Mouse (Mus musculus) CH12.LX (cell line): Measurements from ENCODE around the gene Bcr. TPM values are rescaled to one million over a fixed set of nuclear protein-coding genes. Genes with fewer than 3 reads are reported as not detected.

ENCODE experiments used
- DNase-seq: peaks from one replicate; pipeline ENCODE4 v3.0.0-alpha.2; 2013; ENCODE audit errors: extremely low read depth
- H3K27ac ChIP-seq: 2 replicates; pipeline ENCODE4 v1.5.1; 2012; ENCODE audit warnings: low read depth, mild to moderate bottlenecking, control low read depth, moderate library complexity; ENCODE audit not compliant: insufficient read depth
- H3K27me3 ChIP-seq: replicated peaks from 2 replicates; pipeline ENCODE3; 2012; ENCODE audit warnings: inconsistent platforms
- H3K36me3 ChIP-seq, 2 experiments: replicated peaks in 1 of 2; 2 replicates each; pipeline versions ENCODE3 to v1.6.1; 2012; ENCODE audit warnings: inconsistent platforms in 1 of 2, low read length in 1 of 2, mild to moderate bottlenecking in 1 of 2, mixed read lengths in 1 of 2, moderate library complexity in 1 of 2; ENCODE audit not compliant: control insufficient read depth in 1 of 2, insufficient read depth in 1 of 2
- H3K4me1 ChIP-seq, 2 experiments: 2 replicates each; pipeline ENCODE4 v1.6.1; 2012; ENCODE audit warnings: inconsistent platforms in 1 of 2, moderate library complexity in 1 of 2; ENCODE audit not compliant: insufficient read depth in 2 of 2, control insufficient read depth in 1 of 2
- H3K4me2 ChIP-seq: 2 replicates; pipeline ENCODE4 v1.6.1; 2012; ENCODE audit warnings: low read depth, mild to moderate bottlenecking, control low read depth; ENCODE audit not compliant: poor library complexity, insufficient read depth, severe bottlenecking
- H3K4me3 ChIP-seq, 3 experiments: fragments of 150-350 bp in 1 of 3; sonication (generic) in 1 of 3; replicated peaks in 1 of 3; 2 replicates each; pipeline versions ENCODE3 to v1.5.1; 2011 to 2012; ENCODE audit warnings: low read depth in 2 of 3, low read length in 2 of 3, mild to moderate bottlenecking in 2 of 3, moderate library complexity in 2 of 3, control low read depth in 1 of 3, improper control_type of control experiment in 1 of 3, inconsistent platforms in 1 of 3, mixed read lengths in 1 of 3; ENCODE audit not compliant: poor library complexity in 1 of 3
- H3K79me2 ChIP-seq: replicated peaks from 2 replicates; pipeline ENCODE4 v1.6.1; 2012; ENCODE audit warnings: mild to moderate bottlenecking, moderate library complexity; ENCODE audit not compliant: control insufficient read depth, poor library complexity, insufficient read depth, severe bottlenecking; ENCODE audit errors: extremely low read depth
- H3K9ac ChIP-seq: 2 replicates; pipeline ENCODE4 v1.6.1; 2012; ENCODE audit warnings: low read depth, mild to moderate bottlenecking, control low read depth, moderate library complexity; ENCODE audit not compliant: insufficient read depth
- H3K9me3 ChIP-seq: replicated peaks from 2 replicates; pipeline ENCODE3; 2012; ENCODE audit warnings: low read length, inconsistent platforms, mixed read lengths
- E2F4 ChIP-seq: IDR thresholded peaks from 2 replicates; pipeline ENCODE4 v1.6.1; 2011; ENCODE audit warnings: low read depth, low read length, improper control_type of control experiment; ENCODE audit not compliant: insufficient replicate concordance
- EP300 ChIP-seq: IDR thresholded peaks from 2 replicates; pipeline ENCODE4 v1.6.1; 2011; ENCODE audit warnings: low read length, improper control_type of control experiment
- ETS1 ChIP-seq: conservative IDR thresholded peaks from 2 replicates; pipeline ENCODE4 v1.6.1; 2012; ENCODE audit warnings: low read depth, mild to moderate bottlenecking, inconsistent platforms, low read length, improper control_type of control experiment, moderate library complexity
- IRF4 ChIP-seq: IDR thresholded peaks from 2 replicates; pipeline ENCODE4 v1.6.1; 2014; ENCODE audit warnings: low read depth, mild to moderate bottlenecking, inconsistent platforms, low read length, improper control_type of control experiment
- JUND ChIP-seq: conservative IDR thresholded peaks from 2 replicates; pipeline ENCODE4 v1.6.1; 2011; ENCODE audit warnings: low read depth, low read length, improper control_type of control experiment
- MAFK ChIP-seq: IDR thresholded peaks from 2 replicates; pipeline ENCODE4 v1.6.1; 2011; ENCODE audit warnings: low read length, improper control_type of control experiment; ENCODE audit not compliant: insufficient replicate concordance
- POLR2A ChIP-seq: IDR thresholded peaks from 2 replicates; pipeline ENCODE4 v1.6.1; 2011; ENCODE audit warnings: low read depth, mild to moderate bottlenecking, improper control_type of control experiment, low read length
- RAD21 ChIP-seq: IDR thresholded peaks from 2 replicates; pipeline ENCODE4 v1.6.1; 2011; ENCODE audit warnings: low read depth, mild to moderate bottlenecking, low read length, improper control_type of control experiment, moderate library complexity
- RCOR1 ChIP-seq: conservative IDR thresholded peaks from 2 replicates; pipeline ENCODE4 v1.6.1; 2012; ENCODE audit warnings: low read depth, mild to moderate bottlenecking, inconsistent platforms, low read length, improper control_type of control experiment
- SMC3 ChIP-seq: IDR thresholded peaks from 2 replicates; pipeline ENCODE4 v1.6.1; 2011; ENCODE audit warnings: low read depth, low read length, improper control_type of control experiment
- TCF12 ChIP-seq: IDR thresholded peaks from 2 replicates; pipeline ENCODE4 v1.6.1; 2014; ENCODE audit warnings: low read depth, mild to moderate bottlenecking, inconsistent platforms, low read length, improper control_type of control experiment
- USF1 ChIP-seq: IDR thresholded peaks from 2 replicates; pipeline ENCODE4 v1.6.1; 2014; ENCODE audit warnings: low read depth, mild to moderate bottlenecking, inconsistent platforms, low read length, improper control_type of control experiment
- dilution Hi-C: fragments of 300-500 bp; cut with MboI; formaldehyde crosslinking; loops from 2 replicates; pipeline ENCODE4 v1.14.3; 2020; ENCODE audit warnings: low sequenced_read_pairs; ENCODE audit not compliant: extremely low pct_unique_long_range_greater_than_20kb, extremely low pct_ligation_motif_present
- in situ Hi-C: fragments of 300-500 bp; cut with MboI; formaldehyde crosslinking; loops from 3 replicates; pipeline ENCODE4 v1.14.3; 2019; ENCODE audit warnings: low sequenced_read_pairs, low pct_ligation_motif_present, low pct_unique_long_range_greater_than_20kb, mixed read lengths
- polyA plus RNA-seq: library from polyadenylated mRNA; unstranded; fragments of >175 nt; gene quantifications from 2 replicates; pipeline ENCODE4 v1.2.1, GENCODE M21; 2012; ENCODE audit warnings: low read depth; ENCODE audit not compliant: insufficient read length
- total RNA-seq, 2 experiments: library from RNA; depleted of rRNA; stranded (reverse); fragments of 300-350 nt in 1 of 2; fragments of >200 nt in 1 of 2; gene quantifications; 2 replicates each; pipeline ENCODE4 v1.2.3; 2012 to 2014

Gene Bcr
- total and polyA plus RNA-seq, 3 experiments, result 4.0 to 22.1 (median 20.0) TPM

DNA sequence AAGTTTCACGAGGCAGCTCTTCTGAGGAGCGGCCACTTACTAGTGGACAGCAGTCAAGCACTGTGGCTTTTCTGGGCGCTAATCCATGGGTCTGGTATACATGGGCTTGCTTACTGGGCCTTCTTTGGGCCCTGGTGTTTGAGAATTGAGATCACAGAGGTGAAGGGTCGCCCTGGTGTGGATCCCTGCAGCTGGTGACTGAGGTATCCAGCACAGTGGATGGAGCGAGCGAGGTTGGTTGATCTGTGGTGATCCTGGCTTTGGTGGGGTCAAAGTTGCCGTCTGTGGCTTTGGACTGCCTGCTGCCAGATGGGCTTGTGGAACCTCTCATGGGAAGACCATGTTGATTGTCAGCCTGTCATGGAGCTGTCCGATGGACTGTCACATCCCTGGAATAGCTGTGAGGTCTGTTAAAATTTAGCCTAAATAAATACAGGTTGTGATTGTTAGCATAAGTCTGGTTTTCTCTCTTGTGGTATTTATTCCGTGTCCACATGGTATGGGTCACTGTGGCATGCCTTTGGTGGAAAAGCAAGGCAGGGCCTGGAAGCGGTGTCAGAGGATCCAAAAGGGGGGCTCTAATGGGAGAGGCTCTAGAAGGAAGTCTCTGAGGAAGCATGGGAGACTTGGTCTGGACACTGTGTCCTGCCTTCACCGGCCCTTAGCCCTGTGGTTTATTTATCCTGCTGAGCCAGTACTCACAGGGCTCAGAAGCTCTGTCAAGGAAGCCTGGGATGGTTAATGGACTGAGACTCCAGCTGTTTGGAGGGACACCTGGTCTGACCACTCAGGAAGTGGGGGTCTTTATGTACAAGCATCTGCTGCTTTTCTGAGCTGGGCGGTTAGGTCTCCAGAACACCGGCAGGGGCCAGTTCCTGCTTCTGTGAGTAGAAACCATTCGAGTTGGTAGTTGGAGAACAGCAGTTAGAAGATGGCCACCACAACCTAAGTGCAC, 18.1 kb downstream of the Bcr start:
- Histone ChIP-seq H3K36me3 (peaks cover 12 to 54% of the 10 kb centered on the region in 2 experiments), H3K4me1 (peaks cover 10 to 70% of the 10 kb centered on the region in 2 experiments; a peak in 3 of 4 replicates), H3K27me3 (no peaks in the 10 kb centered on the region), H3K27ac (no peak overlapping the region), H3K79me2 (0 out of 2 replicates have a peak, but pooled peaks cover 2% of the 10 kb centered on the region), H3K4me2 (no peak overlapping the region), H3K9ac (no peak overlapping the region), H3K4me3 (no peak overlapping the region), H3K9me3 (no peaks in the 10 kb centered on the region)
- dilution Hi-C loops (no loop called here), in situ Hi-C loops (no loop called here)
- DNase-seq, result no peak
- TF ChIP-seq MAFK (no peak), IRF4 (no peak), RAD21 (no peak), EP300 (no peak; the same call in 1 of the 2 replicates), TCF12 (peak; percentile 52; the same call in 1 of the 2 replicates), JUND (no peak), ETS1 (0 out of 2 replicates have a peak, but pooled peaks have one; percentile 34), E2F4 (no peak)

- 0 out of 2 replicates have a peak, but pooled peaks have one; percentile 25 for TF ChIP-seq EP300
- TF ChIP-seq RCOR1, result no peak
- H3K27me3 ChIP-seq, result no peaks in the 10 kb centered on the region
- H3K4me2 ChIP-seq, result no peak overlapping the region
- peaks cover 3 to 52% of the 10 kb centered on the region in 2 experiments for H3K36me3 ChIP-seq
- no peak for DNase-seq
- H3K4me1 ChIP-seq, result peaks cover 20 to 52% of the 10 kb centered on the region in 2 experiments
- peaks cover 5% of the 10 kb centered on the region for H3K9me3 ChIP-seq
- no peak overlapping the region for H3K4me3 ChIP-seq
- 0 out of 2 replicates have a peak, but pooled peaks cover 2% of the 10 kb centered on the region for H3K79me2 ChIP-seq
- no peak overlapping the region for H3K9ac ChIP-seq
- dilution Hi-C loops (no loop called here), in situ Hi-C loops (no loop called here)
- H3K27ac ChIP-seq, result no peak overlapping the region
Measured at GRCm38 (mm10) chr10:75085330-75085729, 24.9 kb downstream of the Bcr start.

GRCm38 (mm10) chr10:75088471-75088870, 28.1 kb downstream of the Bcr start:
- no peak for DNase-seq
- peaks cover 4% of the 10 kb centered on the region; the same call in 1 of the 2 replicates for H3K79me2 ChIP-seq
- H3K9me3 ChIP-seq, result peaks cover 5% of the 10 kb centered on the region
- in situ Hi-C loops, result no loop called here
- H3K27ac ChIP-seq, result no peak overlapping the region
- peaks cover 33 to 73% of the 10 kb centered on the region in 2 experiments for H3K4me1 ChIP-seq
- H3K27me3 ChIP-seq, result no peaks in the 10 kb centered on the region
- H3K4me3 ChIP-seq, result no peak overlapping the region
- TF ChIP-seq USF1 (no peak), SMC3 (no peak), POLR2A (no peak)
- TF ChIP-seq, all 38 proteins: peak for 0
- Histone ChIP-seq H3K4me2 (no peak overlapping the region), H3K36me3 (peaks cover 2 to 45% of the 10 kb centered on the region in 2 experiments), H3K9ac (no peak overlapping the region)
- dilution Hi-C loops, result no loop called here
